ENCODE assay signal across 10 mouse cellular contexts in genomic region chr13:120313584-120313983, GRCm38 (mm10). TPM values are rescaled to one million over a fixed set of nuclear protein-coding genes. Genes with fewer than 3 reads are reported as not detected.
A peak's percentile ranks its signal among the peaks of the same experiment; 100 is the strongest.
DNase-seq lines count a peak whose midpoint lies in the region; ATAC-seq and TF ChIP-seq lines count a peak whose summit lies in the region.
"Had no signal": no experiment of that assay in that cellular context is flagged by ENCODE, and none has a peak within 500 bp of the region (broad histone marks: within the 10 kb centered on the region; RNA-seq: fewer than 3 reads in every experiment).

No protein-coding gene starts in this region.

- no peak overlapping the region for H3K4me2 ChIP-seq in forebrain, embryonic 11.5 days (ENCODE audit: low read depth, low read length, severe bottlenecking)
- no peak overlapping the region for H3K4me2 ChIP-seq in forebrain, embryonic 15.5 days (replicated peaks)
- H3K4me2 ChIP-seq in lung, embryonic 16.5 days (ENCODE audit: low read depth, low read length): peak overlapping the region; percentile 3; the same call in 1 of the 2 replicates
- no peak overlapping the region for H3K4me2 ChIP-seq in stomach, postnatal 0 days (replicated peaks; ENCODE audit: low read depth)
- H3K4me2 ChIP-seq: lung, embryonic 15.5 days had no signal

- H3K27me3 ChIP-seq in forebrain, embryonic 11.5 days (ENCODE audit: control insufficient read depth, insufficient read depth, low read length): no peaks in the 10 kb centered on the region
- no peaks in the 10 kb centered on the region for H3K27me3 ChIP-seq in forebrain, embryonic 15.5 days
- no peaks in the 10 kb centered on the region for H3K27me3 ChIP-seq in lung, embryonic 16.5 days (ENCODE audit: control insufficient read depth, insufficient read depth, low read depth, low read length)
- H3K27me3 ChIP-seq in stomach, postnatal 0 days (ENCODE audit: control insufficient read depth, insufficient read depth, low read length): no peaks in the 10 kb centered on the region
- H3K27me3 ChIP-seq: lung, embryonic 15.5 days had no signal

- no peak overlapping the region for H3K9ac ChIP-seq in forebrain, embryonic 11.5 days (ENCODE audit: low read length)
- H3K9ac ChIP-seq in forebrain, embryonic 15.5 days (replicated peaks): no peak overlapping the region
- no peak overlapping the region for H3K9ac ChIP-seq in lung, embryonic 16.5 days (ENCODE audit: low read length)
- H3K9ac ChIP-seq in stomach, postnatal 0 days (ENCODE audit: low read length): no peak overlapping the region
- H3K9ac ChIP-seq: lung, embryonic 15.5 days had no signal

- no peaks in the 10 kb centered on the region for H3K4me1 ChIP-seq in forebrain, embryonic 11.5 days (replicated peaks; ENCODE audit: control insufficient read depth, insufficient read depth, low read length)
- H3K4me1 ChIP-seq in forebrain, embryonic 15.5 days: no peaks in the 10 kb centered on the region
- H3K4me1 ChIP-seq in lung, embryonic 16.5 days (replicated peaks; ENCODE audit: control insufficient read depth, insufficient read depth, low read length): no peaks in the 10 kb centered on the region
- H3K4me1 ChIP-seq in stomach, postnatal 0 days (replicated peaks; ENCODE audit: control insufficient read depth, insufficient read depth): no peaks in the 10 kb centered on the region
- H3K4me1 ChIP-seq: lung, embryonic 15.5 days had no signal

- H3K9me3 ChIP-seq in forebrain, embryonic 11.5 days (ENCODE audit: control insufficient read depth, low read length): no peaks in the 10 kb centered on the region
- H3K9me3 ChIP-seq in forebrain, embryonic 15.5 days: no peaks in the 10 kb centered on the region
- H3K9me3 ChIP-seq in lung, embryonic 16.5 days (ENCODE audit: control insufficient read depth, low read length): no peaks in the 10 kb centered on the region
- no peaks in the 10 kb centered on the region for H3K9me3 ChIP-seq in stomach, postnatal 0 days (ENCODE audit: control insufficient read depth, low read length)
- H3K9me3 ChIP-seq: lung, embryonic 15.5 days had no signal

- H3K4me3 ChIP-seq in forebrain, embryonic 11.5 days (ENCODE audit: low read depth, low read length): no peak overlapping the region
- H3K4me3 ChIP-seq in forebrain, embryonic 15.5 days: no peak overlapping the region
- H3K4me3 ChIP-seq in lung, embryonic 16.5 days (ENCODE audit: low read length): no peak overlapping the region
- no peak overlapping the region for H3K4me3 ChIP-seq in stomach, postnatal 0 days (ENCODE audit: low read depth, low read length)
- H3K4me3 ChIP-seq: lung, embryonic 15.5 days had no signal

- WGBS in forebrain, embryonic 11.5 days: 50% methylated on average over 14 of the region's 14 CpGs
- WGBS in forebrain, embryonic 15.5 days: 47% methylated on average over 14 of the region's 14 CpGs
- WGBS in lung, embryonic 16.5 days: 33% methylated on average over 14 of the region's 14 CpGs
- 27% methylated on average over 14 of the region's 14 CpGs for WGBS in stomach, postnatal 0 days

- intact Hi-C loops in left cerebral cortex, postnatal 36 days (cut with DNase I): no loop called here

- TF ChIP-seq CTCF in stomach, postnatal 0 days (IDR thresholded peaks at IDR 0.05; ENCODE audit: low read depth): peak; percentile 69

- H3K27ac ChIP-seq in forebrain, embryonic 11.5 days (ENCODE audit: low read depth, low read length): no peak overlapping the region
- H3K27ac ChIP-seq in forebrain, embryonic 15.5 days (replicated peaks): no peak overlapping the region
- H3K27ac ChIP-seq in lung, embryonic 16.5 days (ENCODE audit: low read length): no peak overlapping the region
- H3K27ac ChIP-seq in stomach, postnatal 0 days (replicated peaks): no peak overlapping the region
- H3K27ac ChIP-seq: lung, embryonic 15.5 days had no signal

- ATAC-seq in forebrain, embryonic 11.5 days (replicated peaks; ENCODE audit: low FRiP score): no peak
- ATAC-seq in forebrain, embryonic 15.5 days (replicated peaks): no peak
- no peak for ATAC-seq in lung, embryonic 16.5 days (ENCODE audit: low read depth)
- no peak for ATAC-seq in stomach, postnatal 0 days (ENCODE audit: low FRiP score, low TSS enrichment)

- peak; percentile 58 for DNase-seq in forebrain, embryonic 11.5 days (ENCODE audit: low spot score)
- DNase-seq in lung, postnatal 25 days (ENCODE audit: low spot score): no peak
- DNase-seq in hindlimb bud, embryonic 11.5 days (ENCODE audit: extremely low spot score, low read depth, low spot score): peak; percentile 5
- DNase-seq in stomach, postnatal 0 days (ENCODE audit: low spot score): peak; percentile 45
- DNase-seq in ovary, postnatal 36 days (ENCODE audit: low spot score): no peak
- no peak for DNase-seq in left cerebral cortex, postnatal 36 days (ENCODE audit: low spot score in 2 of 2)

- no peaks in the 10 kb centered on the region for H3K36me3 ChIP-seq in forebrain, embryonic 11.5 days (ENCODE audit: control insufficient read depth, insufficient read depth, low read length)
- no peaks in the 10 kb centered on the region for H3K36me3 ChIP-seq in forebrain, embryonic 15.5 days
- no peaks in the 10 kb centered on the region for H3K36me3 ChIP-seq in lung, embryonic 16.5 days (ENCODE audit: control insufficient read depth, insufficient read depth, low read length)
- H3K36me3 ChIP-seq in stomach, postnatal 0 days (ENCODE audit: control insufficient read depth, insufficient read depth, low read length): no peaks in the 10 kb centered on the region
- H3K36me3 ChIP-seq: lung, embryonic 15.5 days had no signal

- no peak for TF ChIP-seq EP300 in stomach, postnatal 0 days (optimal IDR thresholded peaks at IDR 0.05)

RNA-seq across cellular contexts. Expression of gene Tcstv3, which starts 3.1 kb away (rescaled TPM):
- polyA plus RNA-seq in forebrain, embryonic 11.5 days (2014; fragmentation: Nextera tagmentation; extraction: Ambion mirVana): not detected in 2 replicates
- polyA plus RNA-seq in forebrain, embryonic 15.5 days (2015; fragmentation: Nextera tagmentation; extraction: Ambion mirVana): not detected in 2 replicates
- polyA plus RNA-seq in lung, embryonic 16.5 days (2015; fragmentation: Nextera tagmentation; extraction: Ambion mirVana): not detected in 2 replicates
- not detected in 2 replicates for polyA plus RNA-seq in stomach, postnatal 0 days (2015; fragmentation: Nextera tagmentation; extraction: Ambion mirVana)
- total RNA-seq in left cerebral cortex, postnatal 36 days (2021): not detected
- polyA plus RNA-seq: lung, embryonic 15.5 days; stomach, embryonic 16.5 days had no signal

RNA-seq across cellular contexts. Expression of gene BC147527, which starts 13.4 kb away (rescaled TPM):
- 0.23 TPM in 1 of 2 replicates, not detected in the other for polyA plus RNA-seq in forebrain, embryonic 11.5 days (2014; fragmentation: Nextera tagmentation; extraction: Ambion mirVana)
- polyA plus RNA-seq in forebrain, embryonic 15.5 days (2015; fragmentation: Nextera tagmentation; extraction: Ambion mirVana): not detected in 2 replicates
- 0.34 and 0.87 TPM in 2 replicates for polyA plus RNA-seq in lung, embryonic 16.5 days (2015; fragmentation: Nextera tagmentation; extraction: Ambion mirVana)
- polyA plus RNA-seq in stomach, postnatal 0 days (2015; fragmentation: Nextera tagmentation; extraction: Ambion mirVana): 0.41 and 0.62 TPM in 2 replicates
- total RNA-seq in left cerebral cortex, postnatal 36 days (2021): not detected

RNA-seq across cellular contexts. Expression of gene AF067061, which starts 50.7 kb away (rescaled TPM):
- polyA plus RNA-seq in forebrain, embryonic 11.5 days (2014; fragmentation: Nextera tagmentation; extraction: Ambion mirVana): not detected in 2 replicates
- not detected in 2 replicates for polyA plus RNA-seq in forebrain, embryonic 15.5 days (2015; fragmentation: Nextera tagmentation; extraction: Ambion mirVana)
- polyA plus RNA-seq in lung, embryonic 16.5 days (2015; fragmentation: Nextera tagmentation; extraction: Ambion mirVana): not detected in 2 replicates
- polyA plus RNA-seq in stomach, postnatal 0 days (2015; fragmentation: Nextera tagmentation; extraction: Ambion mirVana): not detected in 2 replicates
- not detected for total RNA-seq in left cerebral cortex, postnatal 36 days (2021)
- polyA plus RNA-seq: lung, embryonic 15.5 days; stomach, embryonic 16.5 days had no signal

Comparison
In these comparisons a context has a peak if more than half of its experiments do, and no peak if none do; other contexts are left out.
1. DNase-seq: peak in forebrain, embryonic 11.5 days (single experiment), hindlimb bud, embryonic 11.5 days (single experiment) and stomach, postnatal 0 days (single experiment); none in lung, postnatal 25 days (single experiment), ovary, postnatal 36 days (single experiment) and left cerebral cortex, postnatal 36 days (0 of 2).